Mouse (Mus musculus): ENCODE data around the gene Kctd11.

- TF ChIP-seq CTCF (IDR thresholded peaks at IDR 0.05; ENCODE audit: low read depth, low read length) (peak; percentile 4), POLR2A (IDR thresholded peaks at IDR 0.05; ENCODE audit: insufficient read depth, low read length) (no peak)
Observed at GRCm38 (mm10) chr11:69880853-69881603, at the start of gene Kctd11.

Data from ES-Bruce4 (cell line).